Mouse (Mus musculus) liver, postnatal 0 days (tissue): Measurements from ENCODE around the gene Shroom3.

ENCODE experiments used
- CTCF ChIP-seq: sonication (generic); IDR thresholded peaks from 2 replicates; pipeline ENCODE4 v1.5.1; 2016; ENCODE audit warnings: antibody characterized with exemption, low read depth
- EP300 ChIP-seq: IDR thresholded peaks from 2 replicates; pipeline ENCODE4 v1.6.1; 2016; ENCODE audit warnings: antibody characterized with exemption, low read depth, mild to moderate bottlenecking

DNA sequence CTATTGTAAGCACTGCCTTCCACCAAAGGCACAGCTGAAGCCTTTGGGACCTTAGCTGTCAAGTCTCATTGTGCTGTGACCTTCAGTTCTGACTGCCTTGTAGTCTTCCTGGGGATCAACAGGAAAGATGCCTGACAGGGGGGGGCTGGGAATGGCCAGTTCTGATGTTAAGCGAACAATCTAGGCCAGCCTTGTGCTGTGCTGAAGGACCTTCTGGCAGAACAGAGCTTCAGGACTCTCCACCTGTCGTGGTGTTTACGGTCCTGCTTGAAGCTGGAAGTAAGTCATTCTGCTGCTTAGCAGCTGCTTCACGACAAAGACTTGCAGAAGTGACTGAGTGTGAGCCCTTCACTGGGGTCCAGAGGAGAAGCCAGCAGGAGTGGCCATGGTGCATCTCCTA lies 156.1 kb downstream of the Shroom3 start:
- TF ChIP-seq CTCF (no peak), EP300 (no peak)
